Mouse (Mus musculus): ENCODE measurements around the gene Cx3cl1. TPM values are rescaled to one million over a fixed set of nuclear protein-coding genes. Genes with fewer than 3 reads are reported as not detected.

The Cx3cl1 gene
- polyA plus RNA-seq, 1 experiment from 2014 or later: 6.1 TPM

DNA sequence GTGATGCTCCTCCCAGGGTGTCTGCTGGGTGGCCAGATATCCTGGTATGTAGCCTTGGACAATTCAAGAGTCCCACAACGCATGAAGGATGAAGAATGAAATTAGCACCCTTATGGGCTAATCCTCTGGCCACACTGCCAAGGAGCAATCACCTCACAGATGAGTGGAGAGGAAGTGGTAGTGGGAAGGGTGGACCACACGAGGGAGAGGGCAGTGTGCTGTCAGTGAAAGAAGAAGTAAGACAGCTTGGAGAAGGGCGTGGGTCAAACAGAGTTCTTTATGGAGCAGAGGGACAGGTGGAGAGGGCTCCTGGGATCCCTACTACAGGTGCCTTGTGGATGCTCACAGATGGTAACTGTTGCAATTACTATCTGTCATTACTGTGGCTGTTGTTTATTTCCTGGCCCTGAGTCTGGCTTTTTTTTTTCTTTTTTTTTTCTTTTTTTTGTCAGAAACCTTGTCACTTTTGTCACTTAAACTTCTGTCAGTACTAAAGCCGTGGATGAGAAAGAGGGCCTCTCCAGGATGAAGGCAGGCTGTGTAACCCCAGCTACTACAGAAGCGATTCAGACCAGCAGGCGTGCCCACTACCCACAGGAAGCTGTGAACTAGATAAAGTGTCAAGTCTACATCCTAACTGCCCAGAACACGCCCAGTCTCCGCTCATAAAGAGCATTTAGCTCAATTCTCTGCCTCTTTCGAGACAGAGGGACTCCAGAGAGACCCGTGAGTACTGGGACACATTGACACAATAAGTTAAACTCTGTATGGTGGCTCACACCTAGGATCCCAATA, 32.9 kb downstream of the Cx3cl1 start:
- DNase-seq (ENCODE audit: low spot score): no peak
- H3K27me3 ChIP-seq (ENCODE audit: control insufficient read depth, insufficient read depth, low read length): no peaks in the 10 kb centered on the region
- no peak for ATAC-seq (ENCODE audit: insufficient read depth, low FRiP score, low TSS enrichment)
- no peak overlapping the region for H3K4me3 ChIP-seq (ENCODE audit: low read depth, low read length)
- 73% methylated on average over 10 of the region's 10 CpGs for WGBS
- no peaks in the 10 kb centered on the region for H3K4me1 ChIP-seq (ENCODE audit: control insufficient read depth, insufficient read depth, low read length)
- no peak overlapping the region for H3K4me2 ChIP-seq (ENCODE audit: low read depth)
- no peaks in the 10 kb centered on the region for H3K9me3 ChIP-seq (ENCODE audit: control insufficient read depth, low read length)
- no peak overlapping the region for H3K9ac ChIP-seq (ENCODE audit: low read length)
- no peak overlapping the region for H3K27ac ChIP-seq (ENCODE audit: low read depth, low read length)
- no peaks in the 10 kb centered on the region for H3K36me3 ChIP-seq (ENCODE audit: control insufficient read depth, insufficient read depth, low read length)

DNA sequence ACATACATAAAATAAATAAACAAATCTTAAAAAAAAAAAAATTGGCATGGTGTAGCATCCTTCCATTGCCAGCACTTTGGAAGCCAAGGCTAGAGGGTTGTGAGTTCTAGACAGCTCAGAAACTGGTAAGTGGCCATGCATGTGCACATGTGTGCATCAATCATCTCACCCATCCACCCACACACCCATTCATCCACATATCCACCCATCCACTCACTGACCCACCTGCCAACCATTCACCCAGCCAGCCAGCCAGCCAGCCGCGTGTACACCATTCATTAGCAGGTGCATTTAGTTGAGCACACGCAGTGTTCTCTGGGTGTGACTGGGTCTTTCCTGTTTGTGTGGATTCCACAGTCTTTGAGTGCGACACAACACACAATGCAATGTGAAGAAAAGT, 34.0 kb downstream of the Cx3cl1 start:
- 62% methylated on average over 4 of the region's 4 CpGs for WGBS
- no peak for DNase-seq (ENCODE audit: low spot score)
- H3K4me3 ChIP-seq (ENCODE audit: low read depth, low read length): no peak overlapping the region
- H3K9me3 ChIP-seq (ENCODE audit: control insufficient read depth, low read length): no peaks in the 10 kb centered on the region
- H3K36me3 ChIP-seq (ENCODE audit: control insufficient read depth, insufficient read depth, low read length): no peaks in the 10 kb centered on the region
- no peaks in the 10 kb centered on the region for H3K27me3 ChIP-seq (ENCODE audit: control insufficient read depth, insufficient read depth, low read length)
- no peak overlapping the region for H3K27ac ChIP-seq (ENCODE audit: low read depth, low read length)
- H3K4me2 ChIP-seq (ENCODE audit: low read depth): no peak overlapping the region
- ATAC-seq (ENCODE audit: insufficient read depth, low FRiP score, low TSS enrichment): no peak
- H3K9ac ChIP-seq (ENCODE audit: low read length): no peak overlapping the region
- no peaks in the 10 kb centered on the region for H3K4me1 ChIP-seq (ENCODE audit: control insufficient read depth, insufficient read depth, low read length)

DNA sequence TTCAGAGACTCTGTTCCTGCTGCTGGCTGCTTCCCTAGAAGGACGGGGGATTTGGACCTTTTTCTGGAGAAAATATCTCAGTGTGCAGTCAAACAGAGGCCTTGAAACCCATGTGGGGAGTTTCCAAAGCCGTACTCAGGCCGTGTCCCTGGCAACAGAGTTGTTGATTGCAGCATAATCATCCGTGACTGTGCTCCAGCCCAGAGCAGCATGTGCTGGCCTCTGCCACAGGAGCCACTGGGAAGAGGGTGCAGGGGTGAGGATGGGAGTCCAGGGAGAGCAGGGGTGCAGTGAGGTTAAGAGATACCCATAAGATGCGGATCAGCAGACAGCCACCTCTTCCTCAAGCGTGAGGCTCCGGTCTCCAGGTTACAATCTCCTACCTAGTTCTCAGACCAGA, 35.7 kb downstream of the Cx3cl1 start:
- Histone ChIP-seq H3K4me2 (ENCODE audit: low read depth) (no peak overlapping the region), H3K27ac (ENCODE audit: low read depth, low read length) (no peak overlapping the region), H3K9me3 (ENCODE audit: control insufficient read depth, low read length) (no peaks in the 10 kb centered on the region), H3K27me3 (ENCODE audit: control insufficient read depth, insufficient read depth, low read length) (no peaks in the 10 kb centered on the region), H3K36me3 (ENCODE audit: control insufficient read depth, insufficient read depth, low read length) (no peaks in the 10 kb centered on the region), H3K4me1 (ENCODE audit: control insufficient read depth, insufficient read depth, low read length) (no peaks in the 10 kb centered on the region), H3K4me3 (ENCODE audit: low read depth, low read length) (no peak overlapping the region), H3K9ac (ENCODE audit: low read length) (no peak overlapping the region)
- 54% methylated on average over 7 of the region's 7 CpGs for WGBS
- DNase-seq (ENCODE audit: low spot score) (no peak), ATAC-seq (ENCODE audit: insufficient read depth, low FRiP score, low TSS enrichment) (no peak)

DNA sequence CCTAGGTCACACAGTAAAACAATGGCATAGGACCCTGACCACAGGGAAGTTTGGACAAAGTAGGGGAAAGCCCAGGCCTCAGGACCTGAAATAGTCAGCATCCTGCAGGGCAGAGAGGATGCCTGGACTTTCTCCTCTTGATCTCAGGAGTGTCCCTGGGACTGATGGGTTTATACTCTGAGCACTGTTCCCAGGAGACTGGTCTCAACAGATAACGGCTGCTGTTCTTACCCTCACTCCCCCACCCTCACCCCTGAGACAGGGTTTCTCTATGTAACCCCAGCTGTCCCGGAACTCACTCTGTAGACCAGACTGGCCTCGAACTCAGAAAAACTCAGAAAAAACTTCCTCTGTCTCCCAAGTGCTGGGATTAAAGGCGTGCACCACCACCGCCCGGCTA, 36.6 kb downstream of the Cx3cl1 start:
- WGBS: 81% methylated on average over 6 of the region's 6 CpGs
- Histone ChIP-seq H3K4me3 (ENCODE audit: low read depth, low read length) (no peak overlapping the region), H3K9ac (ENCODE audit: low read length) (no peak overlapping the region), H3K27me3 (ENCODE audit: control insufficient read depth, insufficient read depth, low read length) (no peaks in the 10 kb centered on the region), H3K27ac (ENCODE audit: low read depth, low read length) (no peak overlapping the region), H3K4me1 (ENCODE audit: control insufficient read depth, insufficient read depth, low read length) (no peaks in the 10 kb centered on the region), H3K4me2 (ENCODE audit: low read depth) (no peak overlapping the region), H3K36me3 (ENCODE audit: control insufficient read depth, insufficient read depth, low read length) (no peaks in the 10 kb centered on the region), H3K9me3 (ENCODE audit: control insufficient read depth, low read length) (no peaks in the 10 kb centered on the region)
- ATAC-seq (ENCODE audit: insufficient read depth, low FRiP score, low TSS enrichment): no peak
- DNase-seq (ENCODE audit: low spot score): no peak

DNA sequence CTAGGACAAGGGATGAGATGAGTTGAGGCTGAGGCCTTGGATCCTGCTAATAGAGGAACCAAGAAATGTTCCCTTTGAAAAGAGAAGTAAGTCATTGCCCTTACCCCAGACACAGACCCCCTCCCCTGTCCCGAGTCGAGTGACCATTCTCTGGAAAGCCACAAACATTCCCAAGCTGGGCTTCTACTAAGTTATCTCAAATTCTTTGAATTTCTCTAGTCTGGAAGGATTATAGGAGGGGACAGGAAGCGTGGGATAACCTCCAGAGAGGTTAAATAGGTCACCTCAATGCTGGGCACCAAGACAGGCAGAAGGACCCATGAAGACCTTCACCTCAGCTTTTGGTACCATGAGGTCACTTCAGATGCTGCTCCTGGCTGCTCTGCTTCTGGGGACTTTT, 38.3 kb downstream of the Cx3cl1 start, which contains the start of gene Ccl17:
Ccl17 (plus strand) TSS at position 301 of the 400 bp plus-strand sequence.
- DNase-seq (ENCODE audit: low spot score): no peak
- Histone ChIP-seq H3K4me2 (ENCODE audit: low read depth) (no peak within 1 kb of the TSS), H3K27ac (ENCODE audit: low read depth, low read length) (no peak within 1 kb of the TSS), H3K27me3 (ENCODE audit: control insufficient read depth, insufficient read depth, low read length) (no peaks in the 10 kb centered on the region), H3K9me3 (ENCODE audit: control insufficient read depth, low read length) (no peaks in the 10 kb centered on the region), H3K4me1 (ENCODE audit: control insufficient read depth, insufficient read depth, low read length) (no peaks in the 10 kb centered on the region), H3K36me3 (ENCODE audit: control insufficient read depth, insufficient read depth, low read length) (no peaks in the 10 kb centered on the region), H3K4me3 (ENCODE audit: low read depth, low read length) (no peak within 1 kb of the TSS), H3K9ac (ENCODE audit: low read length) (no peak within 1 kb of the TSS)
- WGBS: 72% methylated on average over 3 of the region's 3 CpGs
- no peak for ATAC-seq (ENCODE audit: insufficient read depth, low FRiP score, low TSS enrichment)

DNA sequence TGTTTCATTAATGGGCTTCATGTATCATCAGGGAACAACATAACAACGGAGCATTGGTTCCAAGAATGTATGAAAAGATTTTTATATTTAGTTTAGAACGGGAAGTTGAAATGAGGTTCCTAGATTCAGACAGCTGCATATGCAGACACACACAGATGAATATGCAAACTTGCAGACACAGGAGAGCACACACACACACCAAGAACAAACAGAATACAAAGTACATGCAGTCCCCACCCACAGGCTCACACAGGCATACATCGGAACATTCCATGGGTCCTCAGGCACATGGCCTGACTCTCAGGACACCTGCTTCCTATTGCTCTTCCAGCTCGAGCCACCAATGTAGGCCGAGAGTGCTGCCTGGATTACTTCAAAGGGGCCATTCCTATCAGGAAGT, 39.0 kb downstream of the Cx3cl1 start:
- DNase-seq (ENCODE audit: low spot score) (no peak), ATAC-seq (ENCODE audit: insufficient read depth, low FRiP score, low TSS enrichment) (no peak)
- H3K27me3 ChIP-seq (ENCODE audit: control insufficient read depth, insufficient read depth, low read length): no peaks in the 10 kb centered on the region
- no peak overlapping the region for H3K27ac ChIP-seq (ENCODE audit: low read depth, low read length)
- H3K9me3 ChIP-seq (ENCODE audit: control insufficient read depth, low read length): no peaks in the 10 kb centered on the region
- H3K4me2 ChIP-seq (ENCODE audit: low read depth): no peak overlapping the region
- H3K36me3 ChIP-seq (ENCODE audit: control insufficient read depth, insufficient read depth, low read length): no peaks in the 10 kb centered on the region
- no peaks in the 10 kb centered on the region for H3K4me1 ChIP-seq (ENCODE audit: control insufficient read depth, insufficient read depth, low read length)
- no peak overlapping the region for H3K9ac ChIP-seq (ENCODE audit: low read length)
- 82% methylated on average over 5 of the region's 5 CpGs for WGBS
- no peak overlapping the region for H3K4me3 ChIP-seq (ENCODE audit: low read depth, low read length)

DNA sequence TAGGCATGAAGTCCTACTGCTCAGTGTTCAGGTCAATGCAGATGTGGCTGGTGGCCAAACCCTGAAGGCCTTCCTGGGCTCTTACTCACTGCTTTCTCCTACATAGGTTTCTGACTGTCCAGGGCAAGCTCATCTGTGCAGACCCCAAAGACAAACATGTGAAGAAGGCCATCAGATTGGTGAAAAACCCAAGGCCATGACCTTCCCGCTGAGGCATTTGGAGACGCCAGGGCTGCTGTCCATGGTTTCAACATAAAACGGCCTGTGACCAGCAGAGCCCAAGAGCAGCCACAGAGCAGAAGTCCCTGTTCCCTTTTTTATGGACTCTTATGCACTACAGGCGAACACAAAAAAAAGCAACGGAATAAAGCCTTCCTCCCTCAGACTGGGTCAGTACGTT, 39.8 kb downstream of the Cx3cl1 start:
- WGBS: 75% methylated on average over 6 of the region's 6 CpGs
- DNase-seq (ENCODE audit: low spot score): no peak
- Histone ChIP-seq H3K4me3 (ENCODE audit: low read depth, low read length) (no peak overlapping the region), H3K27me3 (ENCODE audit: control insufficient read depth, insufficient read depth, low read length) (no peaks in the 10 kb centered on the region), H3K36me3 (ENCODE audit: control insufficient read depth, insufficient read depth, low read length) (no peaks in the 10 kb centered on the region), H3K27ac (ENCODE audit: low read depth, low read length) (no peak overlapping the region), H3K9me3 (ENCODE audit: control insufficient read depth, low read length) (no peaks in the 10 kb centered on the region), H3K9ac (ENCODE audit: low read length) (no peak overlapping the region), H3K4me2 (ENCODE audit: low read depth) (no peak overlapping the region), H3K4me1 (ENCODE audit: control insufficient read depth, insufficient read depth, low read length) (no peaks in the 10 kb centered on the region)
- no peak for ATAC-seq (ENCODE audit: insufficient read depth, low FRiP score, low TSS enrichment)

DNA sequence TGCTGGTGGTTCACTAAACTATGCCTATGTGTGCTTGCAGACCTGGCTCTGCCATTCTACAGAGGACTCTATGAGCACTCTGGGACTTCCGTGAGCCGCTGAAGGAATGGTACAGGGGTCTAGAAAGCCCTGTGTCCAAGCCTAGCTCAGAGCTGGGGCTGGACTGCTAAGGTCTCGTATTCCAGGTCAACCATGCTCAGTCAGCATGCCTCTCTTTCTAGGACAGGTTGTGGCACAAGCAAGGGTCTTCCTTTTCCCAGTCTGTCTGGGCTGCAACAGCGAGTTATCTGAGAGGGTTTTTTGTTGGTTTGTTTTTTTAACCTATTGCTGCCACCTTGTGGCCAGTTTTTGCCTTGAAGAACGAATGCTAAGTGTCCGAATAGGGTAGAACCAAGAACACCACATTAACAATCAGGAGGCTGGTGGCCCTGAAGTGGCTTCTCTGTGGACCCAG, 40.9 kb downstream of the Cx3cl1 start:
- ATAC-seq (ENCODE audit: insufficient read depth, low FRiP score, low TSS enrichment) (peak; percentile 54), DNase-seq (ENCODE audit: low spot score) (peak; percentile 87)
- H3K36me3 ChIP-seq (ENCODE audit: control insufficient read depth, insufficient read depth, low read length): no peaks in the 10 kb centered on the region
- H3K27ac ChIP-seq (ENCODE audit: low read depth, low read length): no peak overlapping the region
- no peak overlapping the region for H3K4me3 ChIP-seq (ENCODE audit: low read depth, low read length)
- WGBS: 30% methylated on average over 6 of the region's 6 CpGs
- no peaks in the 10 kb centered on the region for H3K27me3 ChIP-seq (ENCODE audit: control insufficient read depth, insufficient read depth, low read length)
- H3K9me3 ChIP-seq (ENCODE audit: control insufficient read depth, low read length): no peaks in the 10 kb centered on the region
- H3K4me2 ChIP-seq (ENCODE audit: low read depth): no peak overlapping the region
- no peak overlapping the region for H3K9ac ChIP-seq (ENCODE audit: low read length)
- H3K4me1 ChIP-seq (ENCODE audit: control insufficient read depth, insufficient read depth, low read length): no peaks in the 10 kb centered on the region

DNA sequence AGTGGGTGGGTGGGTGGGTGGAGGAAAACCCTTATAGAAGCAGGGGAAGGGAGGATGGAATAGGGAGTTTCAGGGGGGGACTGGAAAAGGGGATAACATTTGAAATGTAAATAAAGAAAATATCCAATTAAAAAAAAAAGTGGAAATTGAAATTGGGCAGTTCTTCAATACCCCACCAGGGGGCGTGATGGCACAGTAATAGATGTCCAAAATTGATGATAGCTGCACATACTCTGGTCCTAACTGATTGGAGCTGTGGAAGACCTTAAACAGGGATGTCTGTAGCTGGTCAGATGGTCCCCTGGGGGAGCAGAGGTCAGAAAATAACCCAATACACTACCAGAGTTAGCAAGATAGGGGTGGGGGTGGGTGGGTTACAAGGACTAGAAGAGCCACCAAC, 42.7 kb downstream of the Cx3cl1 start:
- Histone ChIP-seq H3K4me3 (ENCODE audit: low read depth, low read length) (no peak overlapping the region), H3K4me1 (ENCODE audit: control insufficient read depth, insufficient read depth, low read length) (no peaks in the 10 kb centered on the region), H3K36me3 (ENCODE audit: control insufficient read depth, insufficient read depth, low read length) (no peaks in the 10 kb centered on the region), H3K9me3 (ENCODE audit: control insufficient read depth, low read length) (no peaks in the 10 kb centered on the region), H3K4me2 (ENCODE audit: low read depth) (no peak overlapping the region), H3K9ac (ENCODE audit: low read length) (no peak overlapping the region), H3K27me3 (ENCODE audit: control insufficient read depth, insufficient read depth, low read length) (no peaks in the 10 kb centered on the region), H3K27ac (ENCODE audit: low read depth, low read length) (no peak overlapping the region)
- 0% methylated on average over 1 of the region's 1 CpGs for WGBS
- DNase-seq (ENCODE audit: low spot score): peak; percentile 17
- ATAC-seq (ENCODE audit: insufficient read depth, low FRiP score, low TSS enrichment): no peak
